Mouse (Mus musculus) ES-Bruce4 (cell line): ENCODE measurements at regions not wholly inside any gene's neighbourhood (a gene's known extent, or its start where the extent isn't known, plus 50 kb on each side); places are given as distances from the start of the nearest gene placed in this dataset.

Experiments used
- H3K27ac ChIP-seq: 2 replicates; pipeline ENCODE4 v1.5.1; 2012; ENCODE audit warnings: low read length, inconsistent platforms; ENCODE audit not compliant: insufficient read depth
- H3K27me3 ChIP-seq: 2 replicates; pipeline ENCODE4 v1.6.1; 2012; ENCODE audit warnings: mild to moderate bottlenecking, low read length, inconsistent platforms; ENCODE audit not compliant: control insufficient read depth, poor library complexity, insufficient read depth, severe bottlenecking
- H3K36me3 ChIP-seq: 2 replicates; pipeline ENCODE4 v1.6.1; 2012; ENCODE audit warnings: inconsistent platforms, mild to moderate bottlenecking, low read length, moderate library complexity; ENCODE audit not compliant: control insufficient read depth, poor library complexity, insufficient read depth, severe bottlenecking
- H3K4me1 ChIP-seq: one replicate; pipeline ENCODE4 v1.8.1; 2011; ENCODE audit warnings: low read length; ENCODE audit not compliant: control insufficient read depth, insufficient read depth
- H3K4me3 ChIP-seq: 2 replicates; pipeline ENCODE4 v1.5.1; 2011; ENCODE audit warnings: low read depth, mild to moderate bottlenecking, low read length
- H3K9ac ChIP-seq: 2 replicates; pipeline ENCODE4 v1.6.1; 2012; ENCODE audit warnings: low read depth, mild to moderate bottlenecking, inconsistent platforms; ENCODE audit not compliant: poor library complexity, severe bottlenecking
- H3K9me3 ChIP-seq: replicated peaks from 2 replicates; pipeline ENCODE4 v1.6.1; 2012; ENCODE audit warnings: mild to moderate bottlenecking, low read length, inconsistent platforms; ENCODE audit not compliant: control insufficient read depth, poor library complexity, insufficient read depth, severe bottlenecking
- CTCF ChIP-seq: IDR thresholded peaks from one replicate; pipeline ENCODE4 v1.8.1; 2011; ENCODE audit warnings: low read depth, low read length
- EP300 ChIP-seq: IDR thresholded peaks from 2 replicates; pipeline ENCODE4 v1.6.1; 2011; ENCODE audit warnings: low read depth, low read length; ENCODE audit not compliant: insufficient read depth
- POLR2A ChIP-seq: IDR thresholded peaks from one replicate; pipeline ENCODE4 v1.8.1; 2011; ENCODE audit warnings: low read length; ENCODE audit not compliant: insufficient read depth

- no peak overlapping the region for H3K4me3 ChIP-seq
- no peak overlapping the region for H3K9ac ChIP-seq
- H3K9me3 ChIP-seq, result no peaks in the 10 kb centered on the region
- no peaks in the 10 kb centered on the region for H3K36me3 ChIP-seq
- no peak overlapping the region for H3K27ac ChIP-seq
- H3K4me1 ChIP-seq, result no peaks in the 10 kb centered on the region
- H3K27me3 ChIP-seq, result no peaks in the 10 kb centered on the region
- TF ChIP-seq EP300 (no peak), CTCF (no peak), POLR2A (no peak)
Measured at GRCm38 (mm10) chr7:111230630-111231029, 147.8 kb upstream of the Eif4g2 start.

- Histone ChIP-seq H3K4me3 (no peak overlapping the region), H3K27ac (no peak overlapping the region)
- TF ChIP-seq POLR2A (no peak), EP300 (no peak), CTCF (no peak)
Measured at GRCm38 (mm10) chr7:111227082-111227481, 144.3 kb upstream of the Eif4g2 start.

DNA sequence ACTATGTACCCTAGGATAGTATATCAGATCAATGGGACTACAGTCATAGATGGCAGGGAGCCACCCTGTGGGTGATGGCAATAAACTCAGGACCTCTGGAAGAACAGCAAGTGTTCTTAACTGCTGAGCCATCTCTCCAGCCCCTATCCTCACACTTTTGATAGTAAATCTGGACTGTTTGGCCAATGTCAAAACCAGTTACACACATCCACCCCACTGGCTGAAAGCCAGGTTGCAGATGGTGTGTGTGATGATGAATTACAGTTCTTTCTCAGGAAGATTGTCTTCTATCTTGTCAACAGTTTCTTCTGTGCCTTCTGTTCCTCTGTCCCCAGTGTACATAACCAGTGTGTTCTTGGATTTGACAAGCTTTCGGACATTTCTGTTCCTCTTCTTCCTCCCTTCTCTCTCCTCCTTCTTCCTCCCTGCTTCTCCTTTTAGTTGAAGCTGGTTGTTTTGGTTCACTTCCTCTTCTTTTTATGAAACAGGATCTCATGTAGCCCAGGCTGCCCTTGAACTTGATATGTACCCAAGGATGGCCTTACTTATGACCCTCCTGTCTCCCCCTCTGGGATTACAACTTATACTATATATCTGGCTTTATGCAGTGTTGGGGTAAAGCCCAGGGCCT, 143.3 kb upstream of the Eif4g2 start:
- no peak overlapping the region for H3K27ac ChIP-seq
- no peak overlapping the region for H3K4me3 ChIP-seq
- no peaks in the 10 kb centered on the region for H3K36me3 ChIP-seq
- no peak for TF ChIP-seq EP300
- H3K9me3 ChIP-seq, result no peaks in the 10 kb centered on the region
- no peak overlapping the region for H3K9ac ChIP-seq
- H3K27me3 ChIP-seq, result no peaks in the 10 kb centered on the region
- H3K4me1 ChIP-seq, result no peaks in the 10 kb centered on the region

More at GRCm38 (mm10) chr7:111227082-111227481, 144.3 kb upstream of the Eif4g2 start:
- Histone ChIP-seq H3K9ac (no peak overlapping the region), H3K27me3 (no peaks in the 10 kb centered on the region), H3K4me1 (no peaks in the 10 kb centered on the region), H3K9me3 (no peaks in the 10 kb centered on the region), H3K36me3 (no peaks in the 10 kb centered on the region)

DNA sequence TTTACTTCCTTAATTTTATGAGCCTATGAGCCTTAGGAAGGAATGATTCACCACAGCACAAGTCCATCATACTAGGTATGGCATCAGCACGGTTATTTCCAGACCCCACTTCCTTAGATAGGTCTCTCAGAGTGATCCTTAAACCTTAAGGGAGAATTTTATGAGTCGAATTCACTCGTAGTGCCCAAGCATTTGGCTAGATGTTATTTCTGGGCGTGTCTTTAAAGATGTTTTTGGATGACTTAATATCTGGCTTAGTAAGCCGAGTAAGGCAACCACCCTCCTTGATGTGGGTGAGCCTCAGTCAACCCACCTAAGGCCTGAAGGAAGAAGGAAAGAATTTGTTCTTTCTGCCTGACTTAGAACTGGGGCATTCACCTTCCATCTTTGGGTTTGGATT, 132.8 kb upstream of the Eif4g2 start:
- H3K27ac ChIP-seq, result no peak overlapping the region
- H3K27me3 ChIP-seq, result no peaks in the 10 kb centered on the region
- H3K9ac ChIP-seq, result no peak overlapping the region
- H3K4me3 ChIP-seq, result no peak overlapping the region
- no peaks in the 10 kb centered on the region for H3K4me1 ChIP-seq
- no peaks in the 10 kb centered on the region; the same call in 1 of the 2 replicates for H3K9me3 ChIP-seq
- TF ChIP-seq CTCF (no peak), EP300 (no peak), POLR2A (no peak)
- H3K36me3 ChIP-seq, result no peaks in the 10 kb centered on the region

DNA sequence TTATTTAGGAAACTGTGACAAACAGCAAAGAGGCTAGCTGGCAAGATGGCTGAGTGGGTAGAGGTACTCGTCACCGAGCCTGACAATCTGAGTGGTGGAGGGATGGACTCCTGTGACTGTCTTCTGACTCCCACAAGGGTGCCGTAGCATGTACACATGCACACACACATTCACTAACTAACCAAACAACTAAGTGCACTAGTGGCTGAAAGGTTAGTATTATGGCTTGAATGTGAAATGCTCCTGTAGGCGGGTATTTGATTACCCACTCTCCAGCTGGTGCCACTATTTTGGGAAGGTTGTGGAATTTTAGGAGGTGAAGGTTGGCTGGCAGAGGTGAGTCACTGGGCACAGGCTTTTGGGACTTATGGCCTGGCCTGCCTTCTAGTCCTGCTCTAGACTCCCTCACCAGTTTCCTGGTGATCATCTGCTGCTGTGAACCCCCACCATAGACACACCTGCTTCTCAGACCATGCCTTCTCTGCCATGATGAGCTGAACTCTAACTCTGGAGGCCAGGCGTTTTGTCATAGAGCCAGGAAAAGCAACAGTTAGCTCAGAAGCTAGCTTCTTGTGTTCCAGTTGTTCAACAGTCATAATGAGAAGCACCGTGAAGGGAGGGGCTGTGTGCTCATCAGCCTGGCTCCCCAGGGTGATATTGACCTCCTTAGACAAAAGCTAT, 131.5 kb upstream of the Eif4g2 start:
- no peak overlapping the region for H3K9ac ChIP-seq
- no peaks in the 10 kb centered on the region for H3K4me1 ChIP-seq
- TF ChIP-seq POLR2A, result no peak
- TF ChIP-seq CTCF, result no peak
- TF ChIP-seq EP300, result no peak
- H3K9me3 ChIP-seq, result no peaks in the 10 kb centered on the region
- no peaks in the 10 kb centered on the region for H3K27me3 ChIP-seq
- H3K36me3 ChIP-seq, result no peaks in the 10 kb centered on the region
- H3K27ac ChIP-seq, result no peak overlapping the region
- H3K4me3 ChIP-seq, result no peak overlapping the region

GRCm38 (mm10) chr7:111212188-111212587, 129.4 kb upstream of the Eif4g2 start:
- Histone ChIP-seq H3K27ac (no peak overlapping the region), H3K36me3 (no peaks in the 10 kb centered on the region), H3K27me3 (no peaks in the 10 kb centered on the region), H3K9me3 (no peaks in the 10 kb centered on the region), H3K4me3 (no peak overlapping the region), H3K9ac (no peak overlapping the region), H3K4me1 (no peaks in the 10 kb centered on the region)
- TF ChIP-seq CTCF (no peak), POLR2A (no peak), EP300 (no peak)
